Mouse (Mus musculus) liver, adult (tissue): ENCODE results near the gene Thumpd3.

ENCODE experiments used
- GATA4 ChIP-seq: IDR thresholded peaks from 2 replicates; pipeline ENCODE4 v1.6.1; 2014; ENCODE audit warnings: mild to moderate bottlenecking, low read length; ENCODE audit not compliant: insufficient replicate concordance

Thumpd3 gene

DNA sequence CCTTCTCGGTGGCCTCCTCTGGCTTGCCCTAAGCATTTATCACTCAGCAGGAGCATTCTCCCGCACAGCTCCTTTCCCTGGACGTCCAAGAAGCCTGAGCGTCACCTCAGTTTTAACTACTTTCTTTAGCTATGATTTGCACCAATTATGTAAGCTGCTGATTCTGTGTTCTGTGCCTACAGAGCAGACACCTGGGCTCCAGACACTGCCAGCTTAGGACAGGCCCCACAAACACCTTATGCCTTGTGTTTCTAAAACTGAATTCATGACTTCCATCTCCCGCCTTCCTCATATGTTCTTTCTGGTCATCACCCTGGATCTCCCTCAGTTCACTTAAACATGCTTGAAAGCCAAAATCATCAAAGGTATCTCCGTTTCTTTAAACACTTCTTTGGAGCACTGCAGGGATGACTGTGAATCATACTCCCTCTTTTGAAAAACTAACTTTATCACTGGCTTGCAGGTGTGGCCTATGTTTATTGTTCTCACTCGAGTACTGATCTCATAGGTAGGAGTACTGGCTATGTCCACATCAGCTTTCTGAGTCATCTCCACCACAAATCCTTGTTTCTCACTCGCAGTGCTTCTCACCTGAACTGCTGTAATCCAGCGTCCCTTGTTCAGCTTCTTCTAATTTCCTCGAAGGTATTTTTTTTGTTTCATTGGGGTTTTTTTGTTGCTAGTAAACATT is 14.9 kb upstream of the Thumpd3 start:
- no peak for TF ChIP-seq GATA4

- TF ChIP-seq GATA4, result no peak
These were observed 13.9 kb upstream of the Thumpd3 start for GRCm38 (mm10) chr6:113032121-113032520.

DNA sequence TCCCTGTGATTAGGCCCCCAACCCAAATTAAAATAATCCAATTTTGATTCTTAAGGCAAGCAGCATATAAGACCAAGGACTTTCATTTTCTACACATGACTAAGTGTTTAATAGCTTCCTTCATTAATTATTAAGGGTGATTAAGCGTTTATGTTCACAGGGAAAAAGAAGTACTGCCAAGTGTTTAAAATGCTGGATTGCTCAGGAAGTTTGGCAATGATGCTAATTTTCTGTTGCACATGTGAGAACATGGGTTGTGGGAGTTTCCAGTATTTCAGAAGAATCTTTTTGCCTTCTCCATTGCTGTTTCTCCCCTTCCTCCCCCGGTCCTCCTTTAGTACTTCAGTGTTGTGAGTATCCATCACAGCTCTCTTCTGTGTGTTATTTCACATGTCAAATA is 12.8 kb upstream of the Thumpd3 start:
- TF ChIP-seq GATA4, result no peak

- no peak for TF ChIP-seq GATA4
These were observed 11.6 kb upstream of the Thumpd3 start for GRCm38 (mm10) chr6:113034466-113034865.

DNA sequence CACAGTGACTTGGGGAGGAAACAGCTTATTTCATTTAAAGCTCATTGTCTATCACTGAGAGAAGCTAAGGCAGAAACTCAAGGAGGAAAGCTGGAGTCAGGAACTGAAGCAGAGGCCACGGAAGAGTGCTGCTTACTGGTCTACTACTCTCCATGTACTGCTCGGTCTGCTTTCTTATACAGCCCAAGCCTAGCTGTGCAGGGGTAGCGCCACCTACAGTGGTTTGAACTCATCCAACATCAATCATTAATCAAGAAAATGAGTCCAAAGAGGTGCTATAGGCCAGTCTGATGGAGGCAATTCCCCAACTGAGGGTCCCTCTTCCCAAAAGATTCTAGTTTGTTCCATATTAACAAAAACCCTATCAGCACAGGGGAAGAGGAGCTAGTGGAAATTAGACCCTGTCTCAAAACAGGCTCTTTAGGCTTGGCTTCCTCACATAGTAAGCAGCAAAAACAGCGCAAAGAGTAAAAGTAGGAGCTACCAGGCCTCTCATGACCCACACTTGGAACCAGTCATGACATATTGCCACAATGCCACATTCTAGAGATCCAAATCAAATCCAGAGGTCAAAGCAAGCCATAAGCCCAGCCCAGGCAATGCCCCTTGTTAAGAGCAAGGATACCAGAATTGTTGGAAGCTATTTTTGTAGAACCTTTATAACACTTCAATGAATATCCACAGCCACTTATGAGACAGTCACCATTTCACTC is 9.4 kb upstream of the Thumpd3 start:
- TF ChIP-seq GATA4, result no peak

GRCm38 (mm10) chr6:113037946-113038734 is 7.9 kb upstream of the Thumpd3 start:
- no peak for TF ChIP-seq GATA4

DNA sequence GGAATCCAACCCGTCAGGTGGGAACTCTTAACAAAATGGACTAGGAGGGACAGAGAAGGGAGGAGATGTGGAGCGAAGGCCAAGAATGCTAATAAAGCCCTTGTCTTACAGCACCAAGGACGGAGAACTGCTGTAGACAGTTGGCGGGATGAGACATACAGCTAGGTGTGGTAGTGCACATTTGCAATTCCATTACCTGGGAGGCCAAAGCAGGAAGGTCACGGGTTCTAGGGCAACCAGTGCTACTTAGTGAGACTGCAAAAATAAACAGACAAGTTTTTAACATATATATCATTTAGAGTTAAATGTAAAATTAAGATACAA is 7.3 kb upstream of the Thumpd3 start:
- no peak for TF ChIP-seq GATA4

- no peak for TF ChIP-seq GATA4
These were observed 5.7 kb upstream of the Thumpd3 start for GRCm38 (mm10) chr6:113040319-113040718.

GRCm38 (mm10) chr6:113041215-113041990 is 4.6 kb upstream of the Thumpd3 start:
- TF ChIP-seq GATA4, result no peak

- no peak for TF ChIP-seq GATA4
These were observed 450 bp upstream of the Thumpd3 start for GRCm38 (mm10) chr6:113045575-113045974.

DNA sequence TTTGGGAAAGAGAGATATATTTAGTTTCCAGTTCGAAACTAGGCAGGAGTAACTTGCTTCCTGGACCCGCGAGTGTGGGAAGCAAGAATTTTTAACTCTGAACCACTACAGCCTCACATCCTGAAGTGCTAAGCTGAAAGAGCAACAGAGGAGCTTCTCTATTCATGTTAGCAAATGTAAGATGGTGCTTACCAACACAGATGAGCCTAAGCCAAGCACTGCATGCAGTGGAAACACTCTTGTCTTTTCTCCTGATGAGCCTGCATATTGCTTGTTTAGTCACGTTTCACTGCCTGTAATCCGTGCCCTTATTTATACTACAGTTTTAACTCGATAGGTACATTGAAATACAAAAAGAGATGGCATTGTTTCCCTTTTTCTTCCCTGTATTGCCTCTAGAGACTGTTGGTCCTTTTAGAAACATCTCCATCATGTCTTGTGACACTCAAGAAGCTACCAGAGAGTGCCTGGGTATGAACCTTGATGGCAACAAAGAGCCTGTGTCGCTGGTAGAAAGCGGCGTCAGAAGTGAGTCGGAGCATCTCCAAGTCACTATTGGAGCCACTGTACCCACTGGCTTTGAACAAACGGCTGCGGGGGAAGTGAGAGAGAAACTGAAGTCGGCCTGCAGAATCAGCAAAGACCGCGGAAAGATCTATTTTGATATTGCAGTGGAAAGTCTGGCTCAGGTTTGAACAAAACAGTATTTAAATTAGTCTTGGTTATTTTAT is 1.2 kb downstream of the Thumpd3 start:
- no peak for TF ChIP-seq GATA4

DNA sequence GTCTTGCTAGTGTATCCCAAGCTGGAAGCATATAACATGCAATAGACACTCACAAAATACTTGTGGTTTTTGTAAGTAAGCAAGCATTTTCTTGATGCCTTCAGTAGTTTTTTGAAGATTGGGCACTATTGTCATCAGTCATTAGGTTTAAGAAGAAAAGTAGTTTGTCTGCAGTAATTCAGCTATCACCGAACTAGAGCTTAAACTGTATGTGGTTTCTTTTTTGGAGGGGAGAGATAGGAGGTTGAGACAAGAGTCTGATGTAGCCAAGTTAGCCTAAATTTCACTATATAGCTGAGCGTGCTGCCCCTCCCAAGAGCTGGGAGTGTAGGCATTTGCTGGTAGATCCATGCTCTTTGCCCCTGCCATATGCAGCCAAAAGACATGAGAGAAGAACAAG is 2.3 kb downstream of the Thumpd3 start:
- TF ChIP-seq GATA4, result no peak

- TF ChIP-seq GATA4, result no peak
These were observed 3.1 kb downstream of the Thumpd3 start for GRCm38 (mm10) chr6:113049159-113049558.

DNA sequence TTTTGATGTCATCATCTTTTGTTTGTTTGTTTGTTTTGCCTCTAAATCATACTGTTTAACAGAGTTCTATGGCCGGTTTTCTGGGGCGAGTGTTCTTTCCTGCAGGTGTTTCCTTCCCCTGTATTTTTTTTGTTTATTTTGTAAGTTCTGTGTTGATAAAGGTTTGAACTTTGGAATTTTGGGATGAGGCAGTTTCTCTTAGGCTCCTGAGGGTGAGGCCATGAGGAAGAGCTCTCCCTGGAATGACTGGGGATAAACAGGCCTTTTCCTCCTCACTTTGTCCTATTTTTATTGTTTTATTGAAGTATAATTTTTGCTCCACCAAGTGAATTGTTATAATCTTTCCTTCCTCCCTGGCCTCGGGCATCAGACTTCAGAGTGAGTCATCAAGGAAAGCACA is 6.9 kb downstream of the Thumpd3 start:
- no peak for TF ChIP-seq GATA4
